Mouse (Mus musculus): ENCODE data around the gene Cdk5rap2. TPM values are rescaled to one million over a fixed set of nuclear protein-coding genes. Genes with fewer than 3 reads are reported as not detected.
A peak's percentile ranks its signal among the peaks of the same experiment; 100 is the strongest.

The Cdk5rap2 gene
- total RNA-seq, 2 experiments from 2014 or later, result 7.2 to 7.6 TPM

GRCm38 (mm10) chr4:70278057-70278456 lies 132.2 kb downstream of the Cdk5rap2 start:
- Histone ChIP-seq H3K4me3 (no peak overlapping the region), H3K27ac (no peak overlapping the region)
- TF ChIP-seq CTCF (IDR thresholded peaks at IDR 0.05), result no peak
- no peak for DNase-seq
- intact Hi-C loops (cut with DNase I), result no loop called here

GRCm38 (mm10) chr4:70272943-70273342 lies 137.3 kb downstream of the Cdk5rap2 start:
- DNase-seq, result no peak
- Histone ChIP-seq H3K4me3 (no peak overlapping the region), H3K27ac (no peak overlapping the region)
- TF ChIP-seq CTCF (IDR thresholded peaks at IDR 0.05), result no peak
- intact Hi-C loops (cut with DNase I), result no loop called here

GRCm38 (mm10) chr4:70272527-70272926 lies 137.7 kb downstream of the Cdk5rap2 start:
- DNase-seq, result no peak
- no peak for TF ChIP-seq CTCF (IDR thresholded peaks at IDR 0.05)
- Histone ChIP-seq H3K27ac (no peak overlapping the region), H3K4me3 (no peak overlapping the region)
- intact Hi-C loops (cut with DNase I), result no loop called here

GRCm38 (mm10) chr4:70267213-70267906 lies 142.9 kb downstream of the Cdk5rap2 start:
- Histone ChIP-seq H3K4me3 (no peak overlapping the region), H3K27ac (no peak overlapping the region)
- DNase-seq, result no peak
- intact Hi-C loops (cut with DNase I), result loop anchor here (10.0 kb wide), 1 partner anchor 357 kb away; no protein-coding TSS in a partner anchor
- no peak for TF ChIP-seq CTCF (IDR thresholded peaks at IDR 0.05)

- peak; percentile 46 for DNase-seq
- intact Hi-C loops (cut with DNase I), result loop anchor here (1.0 to 10.0 kb wide), 3 partner anchors 42 to 360 kb away; no protein-coding TSS in a partner anchor
- no peak overlapping the region for H3K27ac ChIP-seq
- TF ChIP-seq CTCF (IDR thresholded peaks at IDR 0.05), result peak; percentile 83
- H3K4me3 ChIP-seq, result no peak overlapping the region
These were observed 145.0 kb downstream of the Cdk5rap2 start for GRCm38 (mm10) chr4:70265248-70265647.

- TF ChIP-seq CTCF (IDR thresholded peaks at IDR 0.05), result no peak
- DNase-seq, result no peak
- intact Hi-C loops (cut with DNase I), result loop anchor here (10.0 kb wide), 1 partner anchor 362 kb away; no protein-coding TSS in a partner anchor
- Histone ChIP-seq H3K27ac (no peak overlapping the region), H3K4me3 (no peak overlapping the region)
These were observed 147.4 kb downstream of the Cdk5rap2 start for GRCm38 (mm10) chr4:70262850-70263249.

- TF ChIP-seq CTCF (IDR thresholded peaks at IDR 0.05), result no peak
- no peak for DNase-seq
- intact Hi-C loops (cut with DNase I), result loop anchor here (10.0 kb wide), 1 partner anchor 363 kb away; no protein-coding TSS in a partner anchor
- H3K27ac ChIP-seq, result no peak overlapping the region
- H3K4me3 ChIP-seq, result no peak overlapping the region
These were observed 148.9 kb downstream of the Cdk5rap2 start for GRCm38 (mm10) chr4:70261315-70261714.

- Histone ChIP-seq H3K27ac (no peak overlapping the region), H3K4me3 (no peak overlapping the region)
- intact Hi-C loops (cut with DNase I), result loop anchor here (10.0 kb wide), 1 partner anchor 364 kb away; no protein-coding TSS in a partner anchor
- no peak for DNase-seq
- no peak for TF ChIP-seq CTCF (IDR thresholded peaks at IDR 0.05)
These were observed 149.8 kb downstream of the Cdk5rap2 start for GRCm38 (mm10) chr4:70260419-70260807.

- no peak overlapping the region for H3K4me3 ChIP-seq
- intact Hi-C loops (cut with DNase I), result loop anchor here (10.0 kb wide), 1 partner anchor 365 kb away; no protein-coding TSS in a partner anchor
- DNase-seq, result no peak
- H3K27ac ChIP-seq, result peak overlapping the region; percentile 31
- TF ChIP-seq CTCF (IDR thresholded peaks at IDR 0.05), result no peak
These were observed 150.4 kb downstream of the Cdk5rap2 start for GRCm38 (mm10) chr4:70259726-70260418.

GRCm38 (mm10) chr4:70258826-70259225 lies 151.4 kb downstream of the Cdk5rap2 start:
- Histone ChIP-seq H3K4me3 (no peak overlapping the region), H3K27ac (peak overlapping the region; percentile 31; the same call in 1 of the 2 replicates)
- DNase-seq, result no peak
- intact Hi-C loops (cut with DNase I), result no loop called here
- no peak for TF ChIP-seq CTCF (IDR thresholded peaks at IDR 0.05)

- H3K27ac ChIP-seq, result peak overlapping the region; percentile 12; the same call in 1 of the 2 replicates
- DNase-seq, result no peak
- H3K4me3 ChIP-seq, result no peak overlapping the region
- no peak for TF ChIP-seq CTCF (IDR thresholded peaks at IDR 0.05)
- intact Hi-C loops (cut with DNase I), result no loop called here
These were observed 152.0 kb downstream of the Cdk5rap2 start for GRCm38 (mm10) chr4:70258205-70258604.

GRCm38 (mm10) chr4:70251782-70252181 lies 158.5 kb downstream of the Cdk5rap2 start:
- no peak for TF ChIP-seq CTCF (IDR thresholded peaks at IDR 0.05)
- no peak for DNase-seq
- no peak overlapping the region for H3K27ac ChIP-seq
- no peak overlapping the region for H3K4me3 ChIP-seq
- intact Hi-C loops (cut with DNase I), result no loop called here

GRCm38 (mm10) chr4:70245706-70246105 lies 164.5 kb downstream of the Cdk5rap2 start:
- no peak overlapping the region for H3K4me3 ChIP-seq
- DNase-seq, result no peak
- intact Hi-C loops (cut with DNase I), result no loop called here
- no peak for TF ChIP-seq CTCF (IDR thresholded peaks at IDR 0.05)
- no peak overlapping the region for H3K27ac ChIP-seq
